Mouse (Mus musculus) liver, embryonic 13.5 days (tissue): ENCODE data around the gene Polr3f. TPM values are rescaled to one million over a fixed set of nuclear protein-coding genes. Genes with fewer than 3 reads are reported as not detected.

Experiments
- ATAC-seq: fragments of 200-750 bp; cut with Nextera tagmentation; 2 replicates; pipeline ENCODE4 v1.8.0; 2017; ENCODE audit warnings: low read depth, mild to moderate bottlenecking, moderate number of reproducible peaks, moderate library complexity
- DNase-seq: peaks from one replicate; pipeline ENCODE4 v3.0.0; 2022
- H3K27ac ChIP-seq: fragments of 300-500 bp; sonication (generic); 2 replicates; pipeline ENCODE4 v1.5.1; 2015; ENCODE audit warnings: moderate library complexity, mild to moderate bottlenecking, inconsistent platforms
- H3K27me3 ChIP-seq: fragments of 300-500 bp; sonication (generic); 2 replicates; pipeline ENCODE4 v1.6.1; 2015; ENCODE audit warnings: mild to moderate bottlenecking, inconsistent platforms
- H3K36me3 ChIP-seq: fragments of 300-500 bp; sonication (generic); 2 replicates; pipeline ENCODE4 v1.6.1; 2015; ENCODE audit warnings: mild to moderate bottlenecking, inconsistent platforms
- H3K4me1 ChIP-seq: fragments of 300-500 bp; sonication (generic); replicated peaks from 2 replicates; pipeline ENCODE4 v1.6.1; 2015; ENCODE audit warnings: inconsistent platforms
- H3K4me2 ChIP-seq: fragments of 300-500 bp; sonication (generic); 2 replicates; pipeline ENCODE4 v1.6.1; 2015; ENCODE audit warnings: inconsistent platforms, mild to moderate bottlenecking, moderate library complexity
- H3K4me3 ChIP-seq: fragments of 300-500 bp; sonication (generic); replicated peaks from 2 replicates; pipeline ENCODE4 v1.5.1; 2015; ENCODE audit warnings: mild to moderate bottlenecking, inconsistent platforms
- H3K9ac ChIP-seq: fragments of 300-500 bp; sonication (generic); 2 replicates; pipeline ENCODE4 v1.6.1; 2015; ENCODE audit warnings: mild to moderate bottlenecking, inconsistent platforms
- H3K9me3 ChIP-seq: fragments of 300-500 bp; sonication (generic); replicated peaks from 2 replicates; pipeline ENCODE4 v1.6.1; 2016; ENCODE audit warnings: inconsistent platforms
- WGBS: fragments of 180-500 bp; shearing (Covaris S2); methylation state at CpG from one replicate; pipeline ENCODE4 v1.1.7; 2015; ENCODE audit not compliant: insufficient replicate concordance; 5-methylcytosine and 5-hydroxymethylcytosine counted together
- polyA plus RNA-seq: library from polyadenylated mRNA; unstranded; fragments of >200 nt; fragmentation: Nextera tagmentation; extraction: Ambion mirVana; gene quantifications from 2 replicates; pipeline ENCODE4 v1.2.1, GENCODE M21; 2015

Gene Polr3f
- polyA plus RNA-seq, 1 experiment from 2014 or later = 9.9 TPM

DNA sequence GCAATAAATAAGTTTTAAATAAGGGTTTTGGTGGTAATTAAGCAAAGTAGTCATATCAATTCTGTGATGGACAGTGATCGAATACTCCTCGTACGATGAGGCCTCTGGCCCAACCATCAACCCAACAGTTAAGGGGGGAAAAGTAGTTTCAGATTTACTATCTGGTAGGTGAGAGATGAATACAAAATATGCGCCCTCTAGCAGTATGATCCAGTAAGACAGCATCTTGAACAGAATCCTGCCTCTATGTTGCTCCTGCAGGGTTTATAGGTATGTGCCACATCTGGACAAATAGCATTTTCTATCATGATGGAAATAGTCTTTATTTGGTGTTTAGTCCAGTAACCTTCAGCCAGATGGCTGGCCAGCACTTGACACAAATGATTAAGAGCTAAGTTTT, 13.7 kb downstream of the Polr3f start:
- Histone ChIP-seq H3K9me3 (no peaks in the 10 kb centered on the region), H3K4me3 (no peak overlapping the region), H3K4me1 (no peaks in the 10 kb centered on the region), H3K27ac (no peak overlapping the region), H3K9ac (no peak overlapping the region), H3K36me3 (peaks cover 46% of the 10 kb centered on the region), H3K27me3 (no peaks in the 10 kb centered on the region), H3K4me2 (no peak overlapping the region)
- WGBS = 76% methylated on average over 4 of the region's 4 CpGs
- no peak for DNase-seq
- ATAC-seq = no peak

DNA sequence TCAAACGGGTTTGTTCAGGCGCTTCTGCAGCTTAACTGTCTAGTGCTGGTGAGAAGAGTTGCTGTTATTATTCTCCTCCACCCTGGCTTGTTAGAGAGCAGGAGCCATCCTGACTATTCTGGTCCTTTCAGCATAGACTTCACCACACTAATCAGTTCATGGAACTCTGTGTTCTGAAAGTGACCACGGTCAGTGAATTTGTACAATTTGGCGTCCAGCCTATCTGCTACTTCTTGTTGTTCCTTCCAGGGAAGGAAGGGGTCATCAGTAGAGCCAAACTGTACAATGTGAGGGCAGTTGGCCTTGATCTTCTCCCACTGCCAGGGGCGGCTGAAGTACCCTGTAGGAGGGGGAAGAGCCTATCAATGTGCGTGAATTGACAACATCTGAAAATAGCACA, 16.2 kb downstream of the Polr3f start:
- ATAC-seq (no peak), DNase-seq (no peak)
- Histone ChIP-seq H3K4me2 (no peak overlapping the region), H3K27me3 (no peaks in the 10 kb centered on the region), H3K9me3 (no peaks in the 10 kb centered on the region), H3K4me3 (no peak overlapping the region), H3K9ac (no peak overlapping the region), H3K4me1 (no peaks in the 10 kb centered on the region), H3K36me3 (peaks cover 29% of the 10 kb centered on the region), H3K27ac (no peak overlapping the region)
- WGBS = 79% methylated on average over 6 of the region's 6 CpGs

DNA sequence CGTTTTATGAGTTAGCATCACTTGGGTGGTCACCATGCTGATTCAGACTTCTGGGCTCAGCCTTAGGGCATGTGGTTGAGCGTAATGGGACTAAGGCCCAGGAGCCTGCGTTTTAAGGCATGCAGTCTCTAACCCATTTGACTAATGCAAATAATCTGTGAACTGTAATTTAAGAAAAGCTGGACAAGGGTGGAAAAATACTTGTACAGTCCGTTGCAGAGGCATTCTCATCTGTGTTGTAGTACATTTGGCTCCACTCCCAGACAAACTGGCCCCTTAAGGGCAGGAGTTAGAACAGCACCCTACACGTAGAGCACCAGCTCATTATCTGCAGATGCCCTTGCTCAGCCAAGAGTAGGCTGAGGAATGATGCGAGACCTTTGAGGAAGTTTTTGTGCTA, 17.1 kb downstream of the Polr3f start:
- Histone ChIP-seq H3K4me1 (no peaks in the 10 kb centered on the region), H3K27ac (no peak overlapping the region), H3K4me2 (no peak overlapping the region), H3K27me3 (no peaks in the 10 kb centered on the region), H3K9ac (no peak overlapping the region), H3K36me3 (peaks cover 20% of the 10 kb centered on the region), H3K4me3 (no peak overlapping the region), H3K9me3 (no peaks in the 10 kb centered on the region)
- DNase-seq (no peak), ATAC-seq (no peak)
- WGBS = 71% methylated on average over 6 of the region's 6 CpGs

DNA sequence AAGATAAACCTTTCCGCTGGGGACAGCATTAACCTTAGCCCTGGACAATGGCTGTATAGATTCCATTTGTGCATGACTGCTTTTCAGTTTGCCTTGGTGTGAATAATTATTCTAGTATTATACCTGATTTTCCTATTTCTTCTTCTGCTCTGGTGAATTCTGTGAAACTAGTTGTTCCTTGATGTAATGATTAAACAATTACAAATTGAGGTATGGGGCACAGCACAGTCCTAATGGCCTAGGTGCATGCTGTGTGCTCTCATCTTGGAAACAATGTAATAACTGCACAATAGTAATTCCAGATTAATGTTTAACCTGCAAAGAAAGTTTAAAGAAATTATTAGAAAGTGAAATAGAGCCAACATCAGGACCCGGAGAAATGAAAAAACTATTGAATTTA, 17.5 kb downstream of the Polr3f start:
- Histone ChIP-seq H3K4me1 (peaks cover 3% of the 10 kb centered on the region), H3K4me2 (no peak overlapping the region), H3K4me3 (no peak overlapping the region), H3K27me3 (no peaks in the 10 kb centered on the region), H3K9ac (no peak overlapping the region), H3K9me3 (no peaks in the 10 kb centered on the region), H3K36me3 (peaks cover 16% of the 10 kb centered on the region), H3K27ac (no peak overlapping the region)
- DNase-seq (no peak), ATAC-seq (no peak)
- WGBS = 78% methylated on average over 2 of the region's 2 CpGs

DNA sequence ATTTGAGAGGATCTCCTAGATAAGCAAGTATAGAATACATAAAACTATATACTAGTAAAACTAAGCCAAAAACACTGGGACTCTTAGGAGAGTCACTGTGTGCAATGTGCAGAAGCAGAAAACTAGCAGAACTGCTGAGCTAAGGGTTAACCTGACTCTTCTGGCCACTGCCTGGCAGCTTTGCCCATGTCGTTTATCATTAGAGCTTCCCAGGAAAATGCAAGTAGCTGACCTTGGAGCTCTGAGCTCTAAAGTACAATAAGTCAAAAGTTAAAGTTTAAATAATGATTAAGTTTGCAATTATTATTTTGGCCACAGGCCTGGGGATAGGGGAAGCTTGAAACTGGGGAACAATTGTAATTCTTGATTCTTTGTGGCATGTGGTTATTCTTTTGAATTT, 18.0 kb downstream of the Polr3f start:
- no peak overlapping the region for H3K4me3 ChIP-seq
- peaks cover 4% of the 10 kb centered on the region for H3K4me1 ChIP-seq
- H3K36me3 ChIP-seq = peaks cover 13% of the 10 kb centered on the region
- H3K9me3 ChIP-seq = no peaks in the 10 kb centered on the region
- no peak overlapping the region for H3K27ac ChIP-seq
- ATAC-seq (no peak), DNase-seq (no peak)
- no peak overlapping the region for H3K9ac ChIP-seq
- 35% methylated on average over 1 of the region's 1 CpGs for WGBS
- H3K4me2 ChIP-seq = no peak overlapping the region
- H3K27me3 ChIP-seq = no peaks in the 10 kb centered on the region

DNA sequence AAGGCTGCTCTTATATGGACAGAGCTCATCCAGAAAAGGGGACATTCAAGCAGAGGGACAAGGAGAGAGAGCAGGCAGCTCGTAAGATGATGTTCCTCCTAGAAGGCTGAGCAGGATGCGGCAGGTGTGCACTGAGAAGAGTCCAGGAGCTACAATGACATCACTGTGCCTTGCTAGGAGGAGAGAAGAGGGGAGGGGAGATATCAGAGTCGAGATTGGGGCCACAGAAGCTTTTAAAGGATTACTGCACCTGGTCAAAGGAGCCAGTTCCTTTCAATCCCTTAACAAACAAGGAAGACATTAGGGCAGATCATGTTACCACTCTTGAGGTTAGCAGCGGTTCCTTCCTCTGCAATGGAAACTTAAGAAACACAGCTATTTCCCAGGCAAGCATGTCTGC, 20.0 kb downstream of the Polr3f start:
- H3K27me3 ChIP-seq = no peaks in the 10 kb centered on the region
- DNase-seq (no peak), ATAC-seq (no peak)
- H3K9ac ChIP-seq = no peak overlapping the region
- no peaks in the 10 kb centered on the region for H3K9me3 ChIP-seq
- H3K4me1 ChIP-seq = peaks cover 4% of the 10 kb centered on the region
- H3K4me3 ChIP-seq = no peak overlapping the region
- no peak overlapping the region for H3K27ac ChIP-seq
- WGBS = 58% methylated on average over 4 of the region's 4 CpGs
- no peak overlapping the region for H3K4me2 ChIP-seq
- peaks cover 13% of the 10 kb centered on the region for H3K36me3 ChIP-seq

DNA sequence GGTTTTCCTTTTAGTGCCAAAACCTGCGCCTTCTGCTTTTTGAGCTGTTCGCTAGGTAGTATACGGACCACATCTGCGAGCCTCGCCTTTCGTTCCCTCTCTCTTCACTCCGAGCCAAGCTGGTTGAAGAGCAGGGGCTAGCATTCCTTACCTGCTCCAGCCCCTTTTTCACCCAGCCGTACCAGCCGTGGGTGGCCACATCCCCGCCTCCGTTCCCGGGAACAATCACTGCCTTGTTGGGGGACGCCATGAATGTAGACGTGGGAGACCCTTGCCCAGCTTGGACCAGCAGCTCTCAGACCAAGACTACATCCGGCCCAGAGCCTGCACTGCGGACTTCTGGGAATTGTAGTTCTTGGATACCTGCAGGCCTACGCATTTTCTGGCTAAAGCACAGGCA, 23.0 kb downstream of the Polr3f start, which contains the start of gene Rbbp9:
Rbbp9 (minus strand) TSS at position 341 of the 400 bp plus-strand sequence.
- peak within 1 kb of the TSS; percentile 70 for H3K4me3 ChIP-seq
- peaks cover 5% of the 10 kb centered on the region; the same call in 1 of the 2 replicates for H3K36me3 ChIP-seq
- ATAC-seq (peak; percentile 78), DNase-seq (peak; percentile 42)
- H3K27ac ChIP-seq = no peak within 1 kb of the TSS
- 1% methylated on average over 17 of the region's 17 CpGs for WGBS
- H3K27me3 ChIP-seq = no peaks in the 10 kb centered on the region
- H3K4me1 ChIP-seq = peaks cover 10% of the 10 kb centered on the region
- H3K4me2 ChIP-seq = peak within 1 kb of the TSS; percentile 72
- peak within 1 kb of the TSS; percentile 75 for H3K9ac ChIP-seq
- no peaks in the 10 kb centered on the region for H3K9me3 ChIP-seq

DNA sequence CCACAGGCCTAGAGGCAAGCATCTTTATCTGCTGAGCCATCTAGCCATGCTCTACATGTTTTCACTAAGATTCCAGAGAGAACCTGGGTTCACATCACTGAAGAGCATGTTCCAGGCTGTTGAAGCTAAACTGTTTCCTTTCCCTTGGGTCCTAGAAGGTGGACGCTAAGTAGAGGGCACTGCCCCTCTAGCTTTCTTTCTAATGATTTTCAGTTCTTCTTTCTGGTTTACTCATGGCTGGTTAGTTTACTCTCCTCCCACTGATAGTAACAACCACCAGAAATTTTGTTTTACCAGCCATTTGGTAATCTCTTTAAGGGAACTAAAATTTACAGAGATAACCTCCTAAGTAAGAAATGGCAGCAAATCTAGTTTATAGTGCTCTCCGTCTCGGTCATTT, 26.4 kb downstream of the Polr3f start:
- H3K9ac ChIP-seq = no peak overlapping the region
- no peak for ATAC-seq
- peaks cover 28% of the 10 kb centered on the region for H3K4me1 ChIP-seq
- no peak overlapping the region for H3K4me3 ChIP-seq
- no peak overlapping the region for H3K4me2 ChIP-seq
- no peak for DNase-seq
- WGBS = 88% methylated on average over 3 of the region's 3 CpGs
- no peaks in the 10 kb centered on the region for H3K9me3 ChIP-seq
- no peaks in the 10 kb centered on the region for H3K27me3 ChIP-seq
- no peaks in the 10 kb centered on the region for H3K36me3 ChIP-seq
- no peak overlapping the region for H3K27ac ChIP-seq

DNA sequence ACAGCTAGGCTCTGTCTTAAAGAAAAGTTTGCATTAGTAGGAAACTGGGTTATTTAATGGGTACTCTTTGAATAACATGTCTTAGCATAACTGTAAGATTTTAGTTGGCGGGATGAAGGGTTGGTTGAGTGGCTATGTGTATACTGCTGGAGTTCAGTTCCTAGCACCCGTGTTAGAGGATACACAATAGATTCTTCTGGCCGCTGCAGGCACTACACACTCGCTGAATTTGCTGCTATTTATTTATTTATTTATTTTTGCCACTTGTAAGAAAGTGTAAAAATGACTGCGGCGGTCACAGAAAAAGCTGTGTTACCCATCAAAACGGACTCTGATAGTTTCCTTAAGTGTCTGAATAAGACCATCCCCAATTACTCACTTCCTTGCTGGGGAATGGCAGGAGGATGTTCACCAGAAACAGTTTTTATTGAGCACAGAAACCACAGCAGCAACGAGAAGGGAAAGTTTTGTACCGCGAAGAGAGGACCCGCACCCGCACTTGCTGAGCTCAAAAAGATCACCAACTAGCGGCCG, 27.8 kb downstream of the Polr3f start:
- peak overlapping the region; percentile 82 for H3K4me3 ChIP-seq
- 2% methylated on average over 14 of the region's 14 CpGs for WGBS
- no peaks in the 10 kb centered on the region for H3K9me3 ChIP-seq
- H3K9ac ChIP-seq = peak overlapping the region; percentile 83
- DNase-seq = no peak
- peaks cover 24% of the 10 kb centered on the region for H3K4me1 ChIP-seq
- peak overlapping the region; percentile 87 for H3K27ac ChIP-seq
- ATAC-seq = no peak
- H3K4me2 ChIP-seq = peak overlapping the region; percentile 75
- peaks cover 12% of the 10 kb centered on the region for H3K36me3 ChIP-seq
- H3K27me3 ChIP-seq = no peaks in the 10 kb centered on the region

DNA sequence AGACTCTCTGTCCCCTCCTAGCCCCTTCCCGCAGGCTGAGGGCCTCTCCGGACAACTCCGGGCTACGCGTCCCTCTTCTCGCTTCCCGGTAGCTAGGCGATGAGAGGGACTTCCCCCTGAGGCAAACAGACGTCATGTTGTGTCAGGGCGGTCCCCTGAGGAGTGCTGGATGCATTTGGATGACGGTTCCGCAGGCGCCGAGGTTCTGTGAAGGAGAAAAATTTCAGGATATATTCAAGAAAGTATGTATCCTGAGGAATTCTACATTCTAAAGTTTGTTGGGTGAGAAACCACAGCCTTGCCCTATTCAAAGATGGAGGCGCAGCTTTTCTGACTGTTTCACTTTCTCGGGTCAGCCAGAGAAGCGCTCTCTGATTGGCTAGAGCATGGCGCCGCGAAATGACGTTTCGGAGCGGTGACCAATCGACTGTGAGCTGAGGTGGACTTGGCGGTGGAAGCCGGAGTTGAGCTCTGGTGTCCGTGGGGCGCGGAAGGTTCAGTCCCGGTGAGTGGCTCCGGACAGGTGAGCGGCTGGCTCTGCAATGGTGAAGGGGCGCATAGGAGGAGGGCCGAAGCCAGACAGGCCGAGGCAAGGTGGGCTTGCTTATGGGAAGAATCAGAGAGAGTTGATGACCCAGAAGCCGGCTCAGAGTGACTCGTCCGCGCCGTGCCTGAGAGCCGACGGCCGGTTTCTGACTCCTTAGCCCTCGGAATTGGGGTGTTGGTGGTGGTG, 28.5 kb downstream of the Polr3f start, which contains the start of gene Sec23b:
Sec23b (plus strand) TSS at position 410 of the 733 bp plus-strand sequence.
- H3K4me1 ChIP-seq = peaks cover 24% of the 10 kb centered on the region
- peak within 1 kb of the TSS; percentile 82 for H3K4me3 ChIP-seq
- no peaks in the 10 kb centered on the region for H3K9me3 ChIP-seq
- peaks cover 12% of the 10 kb centered on the region for H3K36me3 ChIP-seq
- H3K4me2 ChIP-seq = peak within 1 kb of the TSS; percentile 75
- H3K27ac ChIP-seq = peak within 1 kb of the TSS; percentile 87
- ATAC-seq (peak; percentile 98), DNase-seq (peak; percentile 90)
- WGBS = under 1% methylated on average over 44 of the region's 44 CpGs
- H3K9ac ChIP-seq = peak within 1 kb of the TSS; percentile 83
- H3K27me3 ChIP-seq = no peaks in the 10 kb centered on the region

DNA sequence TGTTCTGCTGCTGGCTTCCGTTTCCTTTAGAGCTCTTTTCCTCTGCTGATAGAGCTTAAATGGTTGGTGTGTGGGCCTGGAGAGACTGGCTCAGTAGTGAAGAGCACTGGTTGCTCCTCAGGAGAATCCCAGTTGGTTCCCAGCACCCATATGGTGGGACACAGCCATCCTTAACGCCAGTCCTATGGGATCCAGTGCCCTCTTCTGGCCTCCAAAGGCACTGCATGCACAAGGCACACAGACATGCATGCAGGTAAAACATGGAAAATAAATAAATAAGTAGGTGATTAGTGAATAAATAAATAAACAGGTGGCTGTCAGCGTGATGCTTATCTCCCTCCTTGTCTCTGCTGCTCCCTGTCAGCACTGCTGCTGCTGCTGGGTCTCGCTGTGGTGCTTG, 61.2 kb downstream of the Polr3f start:
- no peaks in the 10 kb centered on the region for H3K9me3 ChIP-seq
- WGBS = 77% methylated on average over 4 of the region's 4 CpGs
- DNase-seq = no peak
- peaks cover 3% of the 10 kb centered on the region; the same call in 1 of the 2 replicates for H3K4me1 ChIP-seq
- peaks cover 68% of the 10 kb centered on the region for H3K36me3 ChIP-seq
- ATAC-seq = no peak
- no peak overlapping the region for H3K27ac ChIP-seq
- no peak overlapping the region for H3K4me3 ChIP-seq
- H3K27me3 ChIP-seq = no peaks in the 10 kb centered on the region
- H3K9ac ChIP-seq = no peak overlapping the region
- H3K4me2 ChIP-seq = no peak overlapping the region
